Mouse (Mus musculus) limb, embryonic 13.5 days (tissue): ENCODE measurements at regions not wholly inside any gene's neighbourhood (a gene's known extent, or its start where the extent isn't known, plus 50 kb on each side); places are given as distances from the start of the nearest gene placed in this dataset.

Experiments
- ATAC-seq: fragments of 200-750 bp; cut with Nextera tagmentation; 2 replicates; pipeline ENCODE4 v1.8.0; 2017; ENCODE audit warnings: low read depth, moderate number of reproducible peaks, moderate TSS enrichment; ENCODE audit not compliant: low FRiP score
- H3K27ac ChIP-seq: fragments of 300-500 bp; sonication (generic); 2 replicates; pipeline ENCODE4 v1.5.1; 2015; ENCODE audit warnings: inconsistent platforms, mild to moderate bottlenecking, moderate library complexity
- H3K27me3 ChIP-seq: fragments of 300-500 bp; sonication (generic); 2 replicates; pipeline ENCODE4 v1.6.1; 2015; ENCODE audit warnings: mild to moderate bottlenecking, inconsistent platforms
- H3K36me3 ChIP-seq: fragments of 300-500 bp; sonication (generic); 2 replicates; pipeline ENCODE4 v1.6.1; 2015; ENCODE audit warnings: inconsistent platforms, mild to moderate bottlenecking, moderate library complexity
- H3K4me1 ChIP-seq: fragments of 300-500 bp; sonication (generic); 2 replicates; pipeline ENCODE4 v1.6.1; 2015; ENCODE audit warnings: inconsistent platforms
- H3K4me2 ChIP-seq: fragments of 300-500 bp; sonication (generic); replicated peaks from 2 replicates; pipeline ENCODE4 v1.6.1; 2015; ENCODE audit warnings: inconsistent platforms, mild to moderate bottlenecking, moderate library complexity
- H3K4me3 ChIP-seq: fragments of 300-500 bp; sonication (generic); 2 replicates; pipeline ENCODE4 v1.5.1; 2015; ENCODE audit warnings: moderate library complexity, mild to moderate bottlenecking, inconsistent platforms
- H3K9ac ChIP-seq: fragments of 300-500 bp; sonication (generic); 2 replicates; pipeline ENCODE4 v1.6.1; 2015; ENCODE audit warnings: mild to moderate bottlenecking, inconsistent platforms
- H3K9me3 ChIP-seq: fragments of 300-500 bp; sonication (generic); 2 replicates; pipeline ENCODE4 v1.6.1; 2016; ENCODE audit warnings: inconsistent platforms
- WGBS: fragments of 180-500 bp; shearing (Covaris S2); methylation state at CpG from one replicate; pipeline ENCODE4 v1.1.7; 2015; 5-methylcytosine and 5-hydroxymethylcytosine counted together

- WGBS, result 59% methylated on average over 9 of the region's 9 CpGs
- H3K9me3 ChIP-seq, result no peaks in the 10 kb centered on the region
- no peak overlapping the region for H3K4me2 ChIP-seq
- no peaks in the 10 kb centered on the region for H3K27me3 ChIP-seq
- H3K4me3 ChIP-seq, result no peak overlapping the region
- no peak for ATAC-seq
- H3K4me1 ChIP-seq, result peaks cover 43% of the 10 kb centered on the region
- no peak overlapping the region for H3K27ac ChIP-seq
- no peak overlapping the region for H3K9ac ChIP-seq
- no peaks in the 10 kb centered on the region for H3K36me3 ChIP-seq
Observed at GRCm38 (mm10) chr3:102263326-102263725, 58.8 kb upstream of the Vangl1 start.

- H3K4me1 ChIP-seq, result peaks cover 39% of the 10 kb centered on the region
- H3K9me3 ChIP-seq, result no peaks in the 10 kb centered on the region
- no peak overlapping the region for H3K4me3 ChIP-seq
- H3K9ac ChIP-seq, result no peak overlapping the region
- no peaks in the 10 kb centered on the region for H3K36me3 ChIP-seq
- H3K27ac ChIP-seq, result no peak overlapping the region
- 23% methylated on average over 8 of the region's 8 CpGs for WGBS
- H3K27me3 ChIP-seq, result no peaks in the 10 kb centered on the region
- H3K4me2 ChIP-seq, result 0 out of 2 replicates have a peak overlapping the region, but pooled peaks have one; percentile 19
- 0 out of 2 replicates have a peak, but pooled peaks have one; percentile 24 for ATAC-seq
Observed at GRCm38 (mm10) chr3:102262665-102263064, 58.2 kb upstream of the Vangl1 start.

GRCm38 (mm10) chr3:102261517-102261916, 57.0 kb upstream of the Vangl1 start:
- H3K4me3 ChIP-seq, result no peak overlapping the region
- no peaks in the 10 kb centered on the region for H3K9me3 ChIP-seq
- H3K4me1 ChIP-seq, result peaks cover 32% of the 10 kb centered on the region
- no peak for ATAC-seq
- H3K27ac ChIP-seq, result no peak overlapping the region
- H3K4me2 ChIP-seq, result no peak overlapping the region
- no peaks in the 10 kb centered on the region for H3K36me3 ChIP-seq
- no peaks in the 10 kb centered on the region for H3K27me3 ChIP-seq
- 72% methylated on average over 3 of the region's 3 CpGs for WGBS
- no peak overlapping the region for H3K9ac ChIP-seq
